Mouse (Mus musculus) C2C12 (cell line): ENCODE data around the gene Plekhg6. TPM values are rescaled to one million over a fixed set of nuclear protein-coding genes. Genes with fewer than 3 reads are reported as not detected.

Source experiments
- H3K27me3 ChIP-seq: one replicate; pipeline ENCODE4 v1.6.1; 2011; ENCODE audit not compliant: control insufficient read depth, insufficient read depth, insufficient read length
- H3K36me3 ChIP-seq: one replicate; pipeline ENCODE4 v1.6.1; 2011; ENCODE audit not compliant: control insufficient read depth, insufficient read depth
- H3K4me3 ChIP-seq: one replicate; pipeline ENCODE4 v1.5.1; 2011; ENCODE audit warnings: mild to moderate bottlenecking, control low read depth; ENCODE audit not compliant: poor library complexity, insufficient read depth, severe bottlenecking
- H3K79me2 ChIP-seq: one replicate; pipeline ENCODE4 v1.6.1; 2011; ENCODE audit not compliant: control insufficient read depth, insufficient read depth
- H3K79me3 ChIP-seq: one replicate; pipeline ENCODE4 v1.6.1; 2011; ENCODE audit warnings: low read depth, control low read depth
- H3ac ChIP-seq: one replicate; pipeline ENCODE3; 2011; ENCODE audit warnings: low read depth; ENCODE audit not compliant: control insufficient read depth, insufficient read length
- CEBPB ChIP-seq: IDR thresholded peaks from one replicate; pipeline ENCODE4 v1.6.1; 2011; ENCODE audit warnings: low read depth, mild to moderate bottlenecking, control low read depth, moderate library complexity
- CTCF ChIP-seq: IDR thresholded peaks from one replicate; pipeline ENCODE4 v1.5.1; 2011; ENCODE audit not compliant: control insufficient read depth, insufficient read depth, insufficient read length
- FOSL1 ChIP-seq: IDR thresholded peaks from one replicate; pipeline ENCODE4 v1.8.0; 2011; ENCODE audit warnings: mild to moderate bottlenecking, low read length; ENCODE audit not compliant: poor library complexity, insufficient read depth, severe bottlenecking
- MAX ChIP-seq: IDR thresholded peaks from one replicate; pipeline ENCODE4 v1.6.1; 2011; ENCODE audit warnings: mild to moderate bottlenecking, control low read depth
- MYOD1 ChIP-seq: IDR thresholded peaks from one replicate; pipeline ENCODE4 v1.6.1; 2011; ENCODE audit warnings: low read depth; ENCODE audit not compliant: control insufficient read depth, insufficient read length
- MYOG ChIP-seq: IDR thresholded peaks from one replicate; pipeline ENCODE4 v1.6.1; 2011; ENCODE audit not compliant: control insufficient read depth, insufficient read length; ENCODE audit errors: extremely low read depth
- USF1 ChIP-seq: IDR thresholded peaks from one replicate; pipeline ENCODE4 v1.6.1; 2011; ENCODE audit warnings: low read depth, mild to moderate bottlenecking, control low read depth, moderate library complexity
- polyA plus RNA-seq: library from polyadenylated mRNA; unstranded; fragments of >200 nt; fragmentation: generic; extraction: Trizol; gene quantifications from one replicate; pipeline ENCODE4 v1.2.1, GENCODE M21; 2012; ENCODE audit warnings: missing spikeins

Gene Plekhg6
- polyA plus RNA-seq, 1 experiment: 0.09 TPM

- no peaks in the 10 kb centered on the region for H3K79me2 ChIP-seq
- no peaks in the 10 kb centered on the region for H3K79me3 ChIP-seq
- H3ac ChIP-seq: no peak overlapping the region
- TF ChIP-seq MAX (no peak), MYOD1 (no peak), CTCF (no peak), CEBPB (no peak), USF1 (no peak), MYOG (no peak), FOSL1 (no peak)
- H3K36me3 ChIP-seq: no peaks in the 10 kb centered on the region
- no peak overlapping the region for H3K4me3 ChIP-seq
- H3K27me3 ChIP-seq: peaks cover 4% of the 10 kb centered on the region
Measured at GRCm38 (mm10) chr6:125333112-125333899, 47.3 kb downstream of the Plekhg6 start.

- Histone ChIP-seq H3K27me3 (no peaks in the 10 kb centered on the region), H3K4me3 (no peak overlapping the region), H3K79me2 (no peaks in the 10 kb centered on the region), H3K79me3 (no peaks in the 10 kb centered on the region), H3K36me3 (no peaks in the 10 kb centered on the region), H3ac (peak overlapping the region; percentile 65)
- TF ChIP-seq MAX: no peak
- no peak for TF ChIP-seq CTCF
- no peak for TF ChIP-seq MYOD1
- no peak for TF ChIP-seq CEBPB
- TF ChIP-seq MYOG: no peak
- TF ChIP-seq FOSL1: no peak
- no peak for TF ChIP-seq USF1
Measured at GRCm38 (mm10) chr6:125330626-125331326, 49.8 kb downstream of the Plekhg6 start.

DNA sequence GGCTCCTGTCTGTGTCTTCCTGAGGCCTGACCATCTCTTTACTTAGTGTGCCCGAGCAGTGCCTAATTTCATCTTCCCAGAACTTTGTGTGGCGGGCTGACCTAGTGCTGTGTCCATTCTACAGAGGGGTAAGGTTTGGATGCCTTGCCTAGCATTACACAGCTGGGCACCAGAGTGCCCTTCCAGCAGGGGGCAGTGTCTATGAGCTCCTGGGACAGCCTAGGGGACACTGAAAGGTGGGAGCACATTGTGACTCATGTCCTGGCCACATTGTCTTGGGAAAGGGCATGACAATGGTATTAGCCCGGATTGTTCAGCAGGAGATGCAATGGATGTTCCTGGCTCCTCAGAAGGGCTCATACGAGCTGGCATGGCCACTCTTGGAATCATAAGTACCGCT, 52.4 kb downstream of the Plekhg6 start:
- H3K4me3 ChIP-seq: no peak overlapping the region
- H3K36me3 ChIP-seq: no peaks in the 10 kb centered on the region
- no peaks in the 10 kb centered on the region for H3K79me2 ChIP-seq
- TF ChIP-seq FOSL1 (no peak), MYOG (no peak), MAX (no peak), CEBPB (no peak), MYOD1 (no peak), USF1 (no peak), CTCF (no peak)
- no peaks in the 10 kb centered on the region for H3K79me3 ChIP-seq
- H3K27me3 ChIP-seq: no peaks in the 10 kb centered on the region
- H3ac ChIP-seq: no peak overlapping the region

DNA sequence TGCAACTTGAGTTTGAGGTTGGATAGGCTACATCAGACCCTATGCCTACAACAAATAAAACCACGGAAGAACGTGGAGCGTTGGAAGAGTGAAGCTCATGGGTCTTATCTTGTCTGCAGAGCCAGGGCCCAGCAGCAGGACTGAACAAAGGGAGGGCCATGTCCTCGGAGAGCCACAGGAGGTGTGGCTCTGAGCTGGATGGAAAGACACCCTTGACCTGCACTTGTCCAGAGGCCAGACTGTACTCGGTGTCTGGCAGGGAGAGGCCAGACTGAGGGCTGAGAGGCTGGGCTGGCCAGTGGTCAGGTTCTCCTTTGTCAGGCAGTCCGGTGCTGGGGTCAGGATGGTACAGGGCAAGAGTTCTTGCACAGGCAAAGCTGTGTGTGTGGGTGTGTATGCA, 55.3 kb downstream of the Plekhg6 start:
- Histone ChIP-seq H3K27me3 (no peaks in the 10 kb centered on the region), H3K4me3 (no peak overlapping the region), H3ac (no peak overlapping the region), H3K36me3 (no peaks in the 10 kb centered on the region), H3K79me3 (no peaks in the 10 kb centered on the region), H3K79me2 (no peaks in the 10 kb centered on the region)
- TF ChIP-seq MAX: no peak
- no peak for TF ChIP-seq CEBPB
- TF ChIP-seq FOSL1: no peak
- TF ChIP-seq MYOG: no peak
- no peak for TF ChIP-seq MYOD1
- no peak for TF ChIP-seq USF1
- TF ChIP-seq CTCF: no peak

DNA sequence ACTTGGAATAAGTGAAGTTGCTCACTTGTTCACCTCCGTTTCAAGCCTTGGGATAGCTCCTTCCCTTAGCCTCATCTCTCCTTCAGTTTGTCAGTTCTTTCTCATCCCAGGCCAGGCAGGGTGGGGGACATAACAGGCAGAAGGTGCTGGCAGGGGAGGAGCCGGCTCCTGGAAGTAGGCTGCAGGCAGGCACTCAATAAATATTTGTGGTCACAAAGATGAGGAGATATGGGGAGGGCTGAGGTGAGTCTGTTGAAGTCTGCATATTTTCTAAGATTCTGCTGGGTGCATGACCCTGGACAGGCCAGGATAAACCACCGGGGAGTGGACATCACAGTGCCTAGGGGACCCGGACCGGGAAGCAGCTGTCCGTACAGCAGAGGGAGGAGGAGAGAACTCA, 57.0 kb downstream of the Plekhg6 start:
- H3K4me3 ChIP-seq: no peak overlapping the region
- TF ChIP-seq MAX (no peak), MYOD1 (no peak), USF1 (no peak), CEBPB (no peak), FOSL1 (no peak), MYOG (no peak), CTCF (no peak)
- no peaks in the 10 kb centered on the region for H3K27me3 ChIP-seq
- no peaks in the 10 kb centered on the region for H3K79me3 ChIP-seq
- no peak overlapping the region for H3ac ChIP-seq
- H3K36me3 ChIP-seq: no peaks in the 10 kb centered on the region
- H3K79me2 ChIP-seq: no peaks in the 10 kb centered on the region

DNA sequence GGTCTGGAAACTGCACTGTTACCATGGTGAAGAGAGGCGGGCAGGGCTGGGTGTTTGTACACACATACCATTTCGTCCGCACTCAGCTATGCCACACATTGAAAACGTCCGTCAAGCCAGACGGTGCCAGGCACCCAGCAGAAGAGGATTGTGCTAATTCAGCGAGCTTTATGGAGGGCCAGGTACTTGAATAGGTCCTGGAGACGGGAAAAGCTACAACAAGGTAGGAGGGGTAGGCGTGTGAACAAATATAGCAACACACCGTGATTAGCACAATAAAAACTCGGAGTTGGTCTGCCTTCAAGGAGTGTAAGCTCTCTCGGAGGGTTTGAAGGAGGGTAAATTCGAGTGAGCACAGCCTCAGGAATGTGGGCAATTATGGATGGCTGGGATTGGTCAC, 57.8 kb downstream of the Plekhg6 start:
- H3ac ChIP-seq: no peak overlapping the region
- no peaks in the 10 kb centered on the region for H3K27me3 ChIP-seq
- no peaks in the 10 kb centered on the region for H3K79me2 ChIP-seq
- no peaks in the 10 kb centered on the region for H3K36me3 ChIP-seq
- no peak for TF ChIP-seq CEBPB
- no peak for TF ChIP-seq USF1
- TF ChIP-seq MYOD1: no peak
- H3K79me3 ChIP-seq: no peaks in the 10 kb centered on the region
- no peak overlapping the region for H3K4me3 ChIP-seq
